Mouse (Mus musculus) ovary, postnatal 36 days (tissue): ENCODE data around the gene Wfdc2.

Experiments used
- DNase-seq: peaks from one replicate; pipeline ENCODE4 v3.0.0; 2022; ENCODE audit warnings: low spot score, mixed read lengths

Gene Wfdc2

GRCm38 (mm10) chr2:164562391-164563188 lies at the start of gene Wfdc2:
TSS of gene Wfdc2 (plus strand) at chr2:164562413.
- DNase-seq: peak; percentile 19

- no peak for DNase-seq
Observed at GRCm38 (mm10) chr2:164513389-164513788, 48.8 kb upstream of the Wfdc2 start.

- no peak for DNase-seq
Observed at GRCm38 (mm10) chr2:164514916-164515315, 47.3 kb upstream of the Wfdc2 start.

- DNase-seq: no peak
Observed at GRCm38 (mm10) chr2:164515897-164516296, 46.3 kb upstream of the Wfdc2 start.

GRCm38 (mm10) chr2:164516592-164516991 lies 45.6 kb upstream of the Wfdc2 start:
- DNase-seq: no peak

GRCm38 (mm10) chr2:164517485-164518221 lies 44.6 kb upstream of the Wfdc2 start:
- DNase-seq: peak; percentile 53

GRCm38 (mm10) chr2:164518266-164519170 lies 43.7 kb upstream of the Wfdc2 start:
- DNase-seq: no peak

- no peak for DNase-seq
Observed at GRCm38 (mm10) chr2:164519171-164519526, 43.1 kb upstream of the Wfdc2 start.

- DNase-seq: peak; percentile 40
Observed at GRCm38 (mm10) chr2:164520782-164521181, 41.4 kb upstream of the Wfdc2 start.

GRCm38 (mm10) chr2:164521841-164522240 lies 40.4 kb upstream of the Wfdc2 start:
- no peak for DNase-seq

- no peak for DNase-seq
Observed at GRCm38 (mm10) chr2:164522280-164522679, 39.9 kb upstream of the Wfdc2 start.

GRCm38 (mm10) chr2:164523301-164523773 lies 38.9 kb upstream of the Wfdc2 start:
- DNase-seq: no peak

- no peak for DNase-seq
Observed at GRCm38 (mm10) chr2:164528557-164528956, 33.7 kb upstream of the Wfdc2 start.

- DNase-seq: peak; percentile 57
Observed at GRCm38 (mm10) chr2:164531169-164531568, 31.0 kb upstream of the Wfdc2 start.

GRCm38 (mm10) chr2:164534315-164534714 lies 27.9 kb upstream of the Wfdc2 start:
- no peak for DNase-seq

GRCm38 (mm10) chr2:164537003-164537402 lies 25.2 kb upstream of the Wfdc2 start:
- no peak for DNase-seq

- DNase-seq: no peak
Observed at GRCm38 (mm10) chr2:164540652-164541427, 21.4 kb upstream of the Wfdc2 start.

GRCm38 (mm10) chr2:164542132-164542531 lies 20.1 kb upstream of the Wfdc2 start:
- no peak for DNase-seq

GRCm38 (mm10) chr2:164542598-164542997 lies 19.6 kb upstream of the Wfdc2 start:
- DNase-seq: no peak

- no peak for DNase-seq
Observed at GRCm38 (mm10) chr2:164543745-164544144, 18.5 kb upstream of the Wfdc2 start.

GRCm38 (mm10) chr2:164544454-164545097 lies 17.6 kb upstream of the Wfdc2 start:
- DNase-seq: no peak
